Mouse (Mus musculus) layer of hippocampus, adult 9-10 months (tissue): ENCODE measurements around the gene Clec3b.

Experiments used
- DNase-seq: peaks from one replicate; pipeline ENCODE4 v3.0.0; 2022; ENCODE audit warnings: low spot score

Gene Clec3b

DNA sequence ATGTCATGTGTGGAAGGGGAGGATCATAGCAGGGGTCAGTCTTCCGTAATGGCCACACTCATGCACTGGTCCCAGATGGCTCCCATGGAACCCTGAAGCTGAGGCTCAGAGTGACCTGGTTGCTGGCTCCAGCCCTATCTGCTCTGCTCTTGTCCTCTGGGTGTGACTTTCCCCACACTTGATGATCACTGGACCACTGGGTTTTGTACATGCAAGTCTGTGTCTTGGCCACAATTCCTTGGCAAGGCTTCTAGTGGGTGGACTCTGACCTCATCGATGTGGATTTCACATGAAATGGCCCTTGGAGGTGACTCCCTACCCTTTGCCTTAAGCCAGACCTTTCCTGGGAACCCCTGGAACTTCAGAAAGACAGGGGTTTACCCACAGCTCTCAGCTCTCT is 2.4 kb downstream of the Clec3b start:
- no peak for DNase-seq

DNA sequence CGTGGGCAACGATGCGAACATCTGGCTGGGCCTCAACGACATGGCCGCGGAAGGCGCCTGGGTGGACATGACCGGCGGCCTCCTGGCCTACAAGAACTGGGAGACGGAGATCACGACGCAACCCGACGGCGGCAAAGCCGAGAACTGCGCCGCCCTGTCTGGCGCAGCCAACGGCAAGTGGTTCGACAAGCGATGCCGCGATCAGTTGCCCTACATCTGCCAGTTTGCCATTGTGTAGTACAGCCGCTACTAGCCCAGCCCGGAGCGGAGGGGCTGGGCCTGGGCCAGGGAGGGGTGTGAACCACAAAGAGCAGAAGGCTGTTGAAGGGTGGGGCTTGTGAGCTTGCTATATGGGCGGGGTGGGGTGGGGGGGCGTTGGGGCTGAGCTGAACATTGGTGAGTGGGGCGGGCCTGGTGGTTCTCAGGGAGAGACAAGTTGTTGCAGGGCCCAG is 6.2 kb downstream of the Clec3b start:
- DNase-seq = no peak

DNA sequence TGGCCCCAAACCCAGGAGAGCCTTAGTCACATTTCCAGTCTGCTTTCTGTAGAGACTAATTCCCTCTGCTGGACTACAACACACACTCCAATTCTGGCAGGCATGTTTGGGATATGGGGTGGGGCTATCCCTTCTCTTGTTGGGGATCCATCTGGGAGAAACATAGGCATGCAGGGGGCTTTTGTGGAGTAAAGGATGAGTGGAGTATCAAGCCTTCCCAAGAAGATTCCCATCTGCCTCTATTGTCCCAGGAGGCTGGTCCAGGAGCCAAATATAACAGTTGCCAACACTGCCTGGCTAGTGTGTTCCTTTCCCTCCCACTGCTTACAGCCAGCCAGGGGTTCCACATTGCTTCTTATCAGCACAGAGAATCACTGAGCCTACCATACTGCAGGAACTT is 7.0 kb downstream of the Clec3b start:
- DNase-seq = no peak

DNA sequence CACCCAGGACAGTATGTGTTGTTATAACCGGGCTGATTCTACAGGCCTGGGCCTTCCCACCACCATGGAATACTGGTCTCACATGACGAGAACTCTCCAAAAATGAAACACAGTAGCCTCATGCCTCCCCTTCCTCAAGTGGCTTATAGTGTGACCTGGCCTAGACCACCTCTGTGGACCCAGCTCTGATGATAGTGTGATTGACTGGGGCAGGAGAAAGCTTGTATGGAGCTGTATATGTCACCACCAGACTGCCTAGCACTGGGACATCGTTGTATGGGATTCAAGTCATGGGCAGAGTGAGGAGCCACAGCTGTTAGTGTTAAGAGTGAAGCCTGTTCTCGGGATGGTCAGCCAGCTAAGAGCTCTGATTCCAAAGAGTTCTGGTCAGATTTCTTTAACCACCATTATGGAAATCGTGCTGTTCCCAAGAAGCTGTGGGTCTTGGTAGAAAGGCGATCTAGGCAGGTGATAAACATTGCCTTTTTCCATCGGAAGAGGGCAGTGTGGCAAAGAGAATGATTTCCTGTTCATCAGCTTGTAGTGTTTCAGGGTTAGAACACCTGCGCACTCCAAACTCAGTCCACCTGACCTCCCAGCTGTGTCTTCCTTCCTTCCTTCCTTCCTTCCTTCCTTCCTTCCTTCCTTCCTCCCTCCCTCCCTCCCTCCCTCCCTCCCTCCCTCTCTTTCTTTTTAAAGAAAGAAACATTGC is 7.5 kb downstream of the Clec3b start:
- DNase-seq = peak; percentile 22

DNA sequence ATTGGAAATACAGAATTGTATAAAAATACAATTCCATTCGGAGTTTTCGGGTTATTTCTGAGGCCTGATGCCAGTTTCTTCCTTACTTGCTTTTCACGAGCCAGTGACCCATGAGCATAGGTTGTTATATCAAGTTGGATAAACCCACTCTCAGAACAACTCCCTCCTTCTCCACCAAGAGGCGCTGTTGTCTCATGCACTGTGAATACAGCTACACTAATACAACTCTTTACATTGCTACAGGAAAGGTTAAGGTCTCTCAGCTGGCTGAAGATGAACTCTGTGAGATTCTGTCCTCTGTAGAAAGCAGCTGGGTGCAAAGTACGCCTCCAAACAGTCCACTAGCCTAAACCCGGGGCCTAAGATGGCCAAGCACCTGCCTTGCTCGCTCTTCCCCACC is 8.6 kb downstream of the Clec3b start:
- DNase-seq = peak; percentile 64

DNA sequence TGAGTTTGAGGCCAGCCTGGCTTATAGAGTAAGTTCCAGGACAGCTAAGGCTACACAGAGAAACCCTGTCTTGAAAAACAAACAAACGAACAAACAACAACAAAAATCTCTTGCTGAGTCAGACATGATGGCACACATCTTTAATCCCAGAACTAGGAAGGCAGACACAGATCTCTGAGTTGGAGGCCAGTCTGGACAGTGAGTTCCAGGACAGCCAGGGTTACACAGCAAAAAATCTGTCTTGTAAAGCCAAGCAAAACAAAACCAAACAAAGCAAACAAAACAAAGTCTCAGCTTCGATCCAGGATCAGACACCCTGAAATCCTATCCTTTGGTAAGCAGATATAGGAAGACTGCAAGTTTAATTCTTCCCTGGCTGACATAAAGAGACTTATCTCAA is 11.0 kb downstream of the Clec3b start:
- DNase-seq = no peak

DNA sequence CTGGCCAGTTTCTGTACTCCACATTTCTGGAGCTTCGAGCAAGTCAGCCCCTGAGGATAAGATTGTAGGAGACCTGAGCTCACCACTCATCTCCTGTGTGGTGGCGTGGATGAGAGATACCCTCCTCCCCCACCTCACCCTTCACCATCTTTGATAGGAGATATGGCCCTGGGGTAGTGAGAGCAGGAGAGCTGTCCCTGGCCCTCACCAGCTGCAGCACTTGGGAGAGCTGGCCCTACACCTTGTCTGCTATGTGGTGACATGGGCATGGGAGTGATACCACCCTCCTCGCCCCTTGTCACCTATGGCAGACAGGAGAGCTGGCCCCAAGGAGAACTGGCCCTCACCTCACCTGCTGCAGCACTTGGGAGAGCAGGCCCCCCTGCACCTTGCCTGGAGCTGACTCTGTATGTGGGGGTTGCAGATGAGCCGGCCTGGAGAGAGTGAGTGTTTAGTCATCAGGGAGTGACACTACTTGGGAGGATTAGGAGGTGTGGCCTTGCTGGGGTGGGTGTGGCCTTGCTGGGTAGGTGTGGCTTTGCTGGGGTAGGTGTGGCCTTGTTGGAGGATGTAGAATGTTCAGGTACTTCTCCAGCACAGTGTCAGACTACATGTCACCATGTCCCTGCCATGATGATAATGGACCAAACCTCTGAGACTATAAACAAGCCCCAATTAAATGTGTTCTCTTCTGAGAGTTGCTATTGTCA is 12.4 kb downstream of the Clec3b start:
- no peak for DNase-seq

DNA sequence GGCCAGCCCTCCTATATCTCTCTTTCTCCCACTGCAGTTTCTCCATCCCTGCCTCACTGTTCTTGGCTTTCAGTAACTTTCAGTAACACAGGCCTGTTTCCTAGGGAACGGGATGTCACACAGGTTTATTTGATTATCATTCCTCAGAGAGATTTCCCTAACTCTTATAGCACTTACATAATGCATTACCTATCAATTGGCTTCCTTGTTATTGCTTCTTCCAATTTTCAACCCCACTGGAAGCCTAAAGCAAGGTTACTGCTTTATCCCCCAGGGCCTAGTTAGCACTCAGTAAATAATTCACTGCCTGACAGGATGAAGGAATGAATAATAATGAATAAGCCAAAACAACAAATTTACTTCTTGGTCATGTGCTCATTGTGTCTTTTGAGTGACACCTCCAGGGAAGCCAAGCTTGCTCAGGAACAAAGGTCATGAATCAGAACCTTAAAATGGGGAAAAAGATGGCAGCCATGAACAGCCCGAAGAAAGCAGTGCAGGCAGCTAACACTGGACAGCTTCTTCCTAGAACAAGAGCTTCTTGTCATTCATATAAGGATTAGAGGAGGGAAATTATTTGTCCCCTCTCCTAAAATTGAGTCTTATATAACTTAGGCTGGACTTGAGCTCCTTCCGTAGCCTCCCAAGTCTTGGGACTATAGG is 15.2 kb downstream of the Clec3b start:
- no peak for DNase-seq

DNA sequence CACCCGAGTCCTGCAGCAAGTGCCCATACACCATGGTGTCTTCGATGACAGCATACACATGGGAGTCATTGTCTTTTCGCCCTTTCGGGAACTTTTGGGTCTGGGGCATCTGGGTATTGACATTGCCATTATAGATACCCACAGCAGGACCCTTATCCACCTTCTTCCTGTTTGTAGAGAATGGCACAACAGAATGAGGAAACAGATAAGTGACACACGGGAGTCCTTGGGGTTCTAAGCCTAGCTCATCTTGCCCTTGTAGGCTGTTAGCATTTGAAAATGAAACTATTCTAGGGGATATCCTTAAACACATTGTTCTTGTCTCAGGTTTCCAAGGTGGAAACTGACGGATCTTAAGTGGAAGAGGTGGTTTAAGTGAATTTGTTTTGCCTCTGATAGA is 23.0 kb downstream of the Clec3b start:
- DNase-seq = no peak

DNA sequence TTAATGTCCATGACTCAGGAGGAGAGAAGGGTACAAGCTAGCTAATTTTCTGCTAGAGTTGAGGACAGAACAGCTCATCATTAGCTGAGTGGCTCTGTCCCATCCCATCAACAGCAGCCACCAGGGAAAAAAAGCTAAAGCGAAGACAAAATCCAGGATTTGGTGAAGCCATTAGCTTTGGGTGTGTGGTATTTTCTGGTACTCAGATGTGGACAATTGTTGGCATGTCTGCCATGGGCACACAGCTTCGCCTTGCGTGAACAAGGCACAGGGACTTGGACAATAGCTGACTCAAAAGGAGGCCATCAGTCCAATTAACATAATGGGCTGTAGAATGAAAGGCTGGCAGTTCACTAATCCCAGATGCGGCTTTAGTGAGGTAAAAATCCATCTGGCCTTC is 23.6 kb downstream of the Clec3b start:
- DNase-seq = no peak

DNA sequence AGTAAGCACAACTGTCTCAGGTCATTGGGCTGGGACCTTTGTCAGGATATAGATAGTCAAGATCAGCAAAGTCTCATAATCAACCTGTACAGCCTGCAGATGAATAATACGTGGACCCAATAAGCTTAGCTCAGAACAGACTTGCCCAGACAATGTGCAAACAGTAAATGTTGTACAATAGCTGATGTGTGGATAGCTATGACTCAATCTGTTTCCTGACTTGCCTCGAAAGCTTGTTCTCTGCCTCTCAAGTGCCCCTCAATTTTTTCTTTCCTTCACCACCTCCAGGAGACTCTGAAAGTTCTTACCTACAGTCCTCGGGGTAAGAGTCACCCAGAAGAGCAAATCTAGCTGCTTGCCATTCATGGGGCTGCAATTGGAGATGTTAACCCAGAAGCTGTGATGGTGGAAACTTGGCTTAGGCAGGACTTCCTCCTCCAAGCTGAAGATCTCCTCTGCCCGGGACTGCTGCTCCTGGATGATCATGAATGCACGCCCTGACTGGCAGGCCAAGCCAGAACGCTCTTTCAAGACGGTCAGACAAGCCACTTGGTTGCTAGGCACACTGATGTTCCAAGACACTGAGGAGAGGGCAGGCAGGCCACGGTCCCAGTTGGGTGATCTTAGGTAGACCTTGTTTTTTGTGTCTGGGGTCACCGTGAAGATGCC is 26.8 kb downstream of the Clec3b start:
- no peak for DNase-seq

DNA sequence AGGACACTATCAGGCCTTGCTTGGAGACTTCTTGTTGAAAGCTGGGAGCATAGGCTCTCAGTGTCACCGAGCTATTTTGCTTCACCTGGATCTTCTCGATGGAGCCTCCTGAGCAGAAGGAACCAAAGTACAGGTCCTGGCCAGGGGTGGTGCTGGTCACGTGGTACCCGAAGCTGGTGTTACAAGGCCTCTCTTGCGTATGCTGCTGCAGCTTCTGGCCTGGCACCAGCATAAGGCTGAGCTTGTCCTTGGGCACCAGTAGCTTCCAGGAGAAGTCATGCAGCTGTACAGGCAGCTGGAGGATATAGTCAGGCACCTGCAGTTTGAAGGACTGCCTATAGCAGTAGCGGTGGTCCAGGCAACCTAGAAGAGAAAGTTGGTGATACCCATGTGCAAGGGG is 29.3 kb downstream of the Clec3b start:
- no peak for DNase-seq

DNA sequence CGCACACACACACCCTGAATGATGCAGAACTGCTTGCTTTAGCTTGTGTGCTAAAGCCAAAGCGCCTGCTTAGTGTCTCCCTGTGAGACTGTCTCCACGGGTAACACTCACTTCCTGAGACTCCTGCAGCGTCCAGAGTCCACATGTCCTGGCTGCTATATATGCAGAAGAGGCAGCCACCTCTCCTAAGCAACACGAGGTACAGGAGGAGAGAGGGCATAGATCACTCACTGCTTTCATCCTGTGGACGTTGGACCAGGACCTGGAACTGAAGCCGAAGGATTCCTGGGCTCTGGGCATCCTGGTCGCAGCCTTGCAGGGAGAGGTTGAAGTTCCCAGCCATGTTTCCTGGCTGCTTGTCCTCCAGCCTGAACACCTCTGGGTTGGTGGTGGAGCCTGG is 32.5 kb downstream of the Clec3b start:
- no peak for DNase-seq

DNA sequence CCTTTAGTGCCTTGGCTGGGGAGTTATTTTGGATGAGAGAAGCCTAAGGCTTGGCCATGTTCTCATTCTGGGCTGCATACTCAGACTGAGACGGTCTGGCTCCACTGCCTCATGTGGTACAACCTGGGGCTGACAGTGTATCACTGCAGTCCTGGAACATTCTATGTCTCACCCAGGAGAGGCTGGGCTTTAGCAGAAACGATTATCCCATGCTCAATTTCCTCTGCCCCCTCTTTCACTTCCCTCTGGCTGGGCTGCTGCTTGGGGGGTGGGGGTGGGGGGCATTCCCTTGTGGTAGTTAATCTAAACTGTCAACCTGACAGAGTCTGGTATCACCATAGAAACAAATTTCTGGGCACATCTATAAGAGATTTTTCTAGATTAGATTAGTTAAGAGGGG is 34.8 kb downstream of the Clec3b start:
- DNase-seq = no peak

DNA sequence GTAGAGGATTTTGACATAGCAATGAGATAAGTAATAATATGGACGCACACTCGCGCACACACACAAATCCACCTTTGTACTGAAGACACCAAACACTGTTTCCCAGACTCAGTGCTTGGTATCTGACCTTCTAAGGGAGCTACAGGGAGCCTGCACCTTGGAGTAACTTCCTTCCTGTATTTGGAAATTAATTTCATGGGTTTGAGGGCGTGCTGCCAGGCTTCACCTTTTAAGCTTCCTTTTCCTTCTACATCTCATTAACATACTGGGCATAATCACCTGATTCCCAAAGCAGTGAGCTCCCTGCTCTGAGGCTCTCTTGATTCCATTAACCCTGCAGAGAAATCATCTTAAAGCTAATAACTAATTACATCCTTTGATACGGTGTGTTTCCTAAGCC is 35.4 kb downstream of the Clec3b start:
- DNase-seq = no peak

DNA sequence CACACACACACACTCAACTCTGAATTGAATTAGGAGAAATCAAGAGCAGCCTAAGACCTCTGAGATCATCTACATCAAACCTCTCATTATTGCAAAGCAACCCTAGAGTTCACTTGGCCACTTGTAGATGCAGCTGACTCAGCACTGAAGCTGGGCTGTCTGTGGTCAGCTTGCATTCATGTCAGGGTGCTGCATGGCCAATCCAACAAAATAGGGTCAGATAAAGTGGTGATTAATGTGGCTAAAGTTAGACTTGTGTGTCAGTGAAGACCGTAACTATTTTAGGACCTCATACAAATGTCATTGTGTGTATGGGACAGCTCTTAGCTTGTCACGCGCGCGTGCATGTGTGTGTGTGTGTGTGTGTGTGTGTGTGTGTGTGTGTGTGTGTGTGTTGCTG is 36.8 kb downstream of the Clec3b start:
- no peak for DNase-seq

DNA sequence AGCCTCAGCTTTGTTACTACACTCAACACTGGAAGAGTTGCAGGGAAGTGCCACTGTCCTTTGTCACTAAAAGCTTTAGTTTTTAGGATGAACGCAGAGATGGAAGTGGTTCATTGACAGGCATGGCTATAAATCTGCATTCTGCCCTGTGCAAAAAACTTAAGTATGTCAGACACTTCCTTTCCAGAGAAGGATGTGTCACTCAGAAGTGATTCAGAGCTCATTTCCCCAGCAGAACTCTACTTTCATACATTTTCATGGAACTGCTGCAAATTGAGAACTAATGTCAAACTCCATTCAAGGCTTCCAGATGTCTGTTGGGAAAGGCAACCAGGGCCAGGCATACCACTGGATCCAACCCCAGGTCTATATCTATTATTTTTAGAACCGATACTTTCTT is 37.5 kb downstream of the Clec3b start:
- DNase-seq = no peak

DNA sequence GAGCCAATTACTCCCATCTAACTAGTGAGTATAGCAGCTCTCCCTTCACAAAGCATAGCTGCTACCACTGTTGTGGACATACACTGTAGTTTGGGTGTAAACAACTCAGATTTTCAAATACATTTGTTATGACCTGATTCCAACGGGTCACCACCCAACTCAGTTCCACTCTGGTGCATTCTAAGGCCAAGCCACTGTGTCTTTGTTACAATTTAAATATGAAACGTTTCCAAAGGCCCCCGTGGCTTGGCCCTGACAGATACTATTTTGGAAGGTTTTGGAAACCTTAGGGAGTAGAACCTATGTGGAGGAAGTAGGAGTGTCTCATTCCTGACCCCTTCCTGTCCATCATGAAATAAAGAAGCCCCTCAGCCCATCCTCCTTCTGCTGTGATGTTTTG is 49.4 kb downstream of the Clec3b start:
- no peak for DNase-seq

DNA sequence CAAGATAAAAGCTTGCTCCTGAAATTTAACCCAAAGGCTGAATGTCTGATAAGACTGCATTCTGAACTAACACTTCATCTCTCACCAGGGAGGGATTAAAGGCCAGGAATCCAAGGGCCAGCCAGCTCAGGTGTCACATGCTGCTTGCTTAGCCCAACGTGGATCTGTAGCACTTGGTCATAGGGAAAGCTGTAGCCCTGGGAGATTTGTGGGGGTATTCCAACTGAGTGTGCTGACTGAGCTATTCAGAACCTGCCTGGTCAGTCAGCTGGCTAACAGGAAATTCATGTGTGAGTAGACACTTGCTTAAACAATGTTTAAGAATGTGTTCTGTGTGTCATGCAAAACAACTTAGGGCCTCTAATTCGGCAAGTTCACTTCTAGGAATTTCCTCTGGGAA is 55.8 kb downstream of the Clec3b start:
- DNase-seq = no peak

DNA sequence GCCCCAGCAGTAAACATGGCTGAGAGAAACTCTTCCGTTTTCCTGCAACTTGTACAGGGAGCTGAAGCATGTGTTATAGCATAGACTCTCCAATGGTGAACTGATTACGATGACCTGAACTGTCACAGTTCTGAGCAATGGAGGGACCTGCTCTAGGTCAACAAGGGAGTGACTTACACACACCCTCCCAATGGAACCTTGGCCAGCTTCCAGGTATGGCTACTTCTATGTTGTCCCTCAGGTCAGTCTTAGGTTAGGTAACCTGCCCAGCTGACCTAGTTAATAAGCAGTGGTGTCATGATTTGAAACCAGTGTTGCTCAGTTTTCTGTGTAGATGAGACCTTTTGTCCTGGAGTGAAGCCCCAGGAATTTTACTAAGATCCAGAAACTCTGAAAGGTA is 56.2 kb downstream of the Clec3b start:
- DNase-seq = no peak
